Mouse (Mus musculus): ENCODE measurements around the gene Hpn. TPM values are rescaled to one million over a fixed set of nuclear protein-coding genes. Genes with fewer than 3 reads are reported as not detected.

Hpn gene
- total RNA-seq, 2 experiments from 2014 or later: 28.3 to 201 TPM

DNA sequence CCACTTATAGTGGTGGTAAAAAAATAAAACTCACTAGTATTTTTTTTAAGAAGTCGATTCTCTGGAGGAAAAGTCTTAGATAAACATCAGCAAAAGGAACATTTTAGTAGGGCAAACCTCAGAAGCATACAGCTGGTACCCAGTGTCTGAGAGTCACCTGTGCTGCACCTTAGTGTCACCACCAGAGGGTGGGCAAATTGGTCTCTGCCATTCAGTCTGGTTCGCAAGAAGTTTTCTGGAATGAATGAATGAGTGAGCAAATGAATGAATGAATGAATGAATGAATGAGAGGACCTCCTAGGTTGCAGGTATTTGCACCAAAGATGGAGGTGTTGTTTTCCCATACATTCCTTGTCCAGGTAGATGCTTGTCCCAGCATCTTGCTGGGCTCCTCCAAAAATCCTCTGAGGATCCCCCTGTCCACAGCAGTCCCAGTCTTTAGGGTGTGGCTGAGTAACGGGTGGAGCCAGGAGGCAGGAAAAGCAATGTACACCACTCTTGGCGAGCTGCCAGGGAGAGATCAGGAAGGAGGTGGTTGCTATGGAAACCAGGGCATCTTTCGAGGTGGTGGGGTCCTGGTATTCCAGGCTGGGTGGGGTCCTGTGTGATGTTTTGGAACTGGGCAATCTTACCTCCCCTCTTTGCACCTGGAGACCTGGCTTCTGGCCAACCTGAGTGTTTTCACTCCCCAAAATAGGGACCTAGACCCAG, 65.8 kb downstream of the Hpn start:
- ATAC-seq (replicated peaks; ENCODE audit: low FRiP score, low TSS enrichment, poor library complexity, severe bottlenecking): no peak

Other genes with a start within 250 kb of the Hpn start
- 4.0 and 8.6 TPM in 2 replicates for gene Cd22, start 234.9 kb downstream of the Hpn start, total RNA-seq (2014; fragmentation: Nextera tagmentation)
- 0.27 TPM in 1 of 2 replicates, not detected in the other for gene Cd22, start 234.9 kb downstream of the Hpn start, total RNA-seq (2017)
- gene Mag, start 200.4 kb downstream of the Hpn start, total RNA-seq (2014; fragmentation: Nextera tagmentation): 0.83 TPM in 1 of 2 replicates, not detected in the other
- gene Mag, start 200.4 kb downstream of the Hpn start, total RNA-seq (2017): not detected in 2 replicates
- not detected in 2 replicates for gene Hamp2, start 190.6 kb downstream of the Hpn start, total RNA-seq (2014; fragmentation: Nextera tagmentation)
- not detected in 2 replicates for gene Hamp2, start 190.6 kb downstream of the Hpn start, total RNA-seq (2017)
- not detected in 2 replicates for gene Hamp, start 171.3 kb downstream of the Hpn start, total RNA-seq (2014; fragmentation: Nextera tagmentation)
- not detected in 2 replicates for gene Hamp, start 171.3 kb downstream of the Hpn start, total RNA-seq (2017)
- 56.5 and 84.3 TPM in 2 replicates for gene Usf2, start 158.5 kb downstream of the Hpn start, total RNA-seq (2014; fragmentation: Nextera tagmentation)
- gene Usf2, start 158.5 kb downstream of the Hpn start, total RNA-seq (2017): 71.7 and 126 TPM in 2 replicates
- not detected in 2 replicates for gene Lsr, start 141.8 kb downstream of the Hpn start, total RNA-seq (2014; fragmentation: Nextera tagmentation)
- 0.11 and 0.99 TPM in 2 replicates for gene Lsr, start 141.8 kb downstream of the Hpn start, total RNA-seq (2017)
- gene Fam187b, start 141.5 kb downstream of the Hpn start, total RNA-seq (2014; fragmentation: Nextera tagmentation): not detected in 2 replicates
- not detected in 2 replicates for gene Fam187b, start 141.5 kb downstream of the Hpn start, total RNA-seq (2017)
- gene Fxyd5, start 72.8 kb downstream of the Hpn start, total RNA-seq (2014; fragmentation: Nextera tagmentation): 27.6 and 29.5 TPM in 2 replicates
- gene Fxyd5, start 72.8 kb downstream of the Hpn start, total RNA-seq (2017): 41.7 and 47.6 TPM in 2 replicates
- gene Fxyd7, start 63.8 kb downstream of the Hpn start, total RNA-seq (2014; fragmentation: Nextera tagmentation): not detected in 2 replicates
- gene Fxyd7, start 63.8 kb downstream of the Hpn start, total RNA-seq (2017): not detected in 2 replicates
- gene Fxyd1, start 58.1 kb downstream of the Hpn start, total RNA-seq (2014; fragmentation: Nextera tagmentation): not detected in 2 replicates
- not detected in 2 replicates for gene Fxyd1, start 58.1 kb downstream of the Hpn start, total RNA-seq (2017)
- gene Lgi4, start 55.9 kb downstream of the Hpn start, total RNA-seq (2014; fragmentation: Nextera tagmentation): not detected in 2 replicates
- not detected in 2 replicates for gene Lgi4, start 55.9 kb downstream of the Hpn start, total RNA-seq (2017)
- not detected in 2 replicates for gene Fxyd3, start 38.6 kb downstream of the Hpn start, total RNA-seq (2014; fragmentation: Nextera tagmentation)
- not detected in 2 replicates for gene Fxyd3, start 38.6 kb downstream of the Hpn start, total RNA-seq (2017)
- 0.64 TPM in 1 of 2 replicates, not detected in the other for gene Scn1b, start 11.7 kb upstream of the Hpn start, total RNA-seq (2014; fragmentation: Nextera tagmentation)
- 1.4 TPM in 1 of 2 replicates, not detected in the other for gene Scn1b, start 11.7 kb upstream of the Hpn start, total RNA-seq (2017)
- 75.2 and 78.4 TPM in 2 replicates for gene Gramd1a, start 40.6 kb upstream of the Hpn start, total RNA-seq (2014; fragmentation: Nextera tagmentation)
- 19.2 and 29.6 TPM in 2 replicates for gene Gramd1a, start 40.6 kb upstream of the Hpn start, total RNA-seq (2017)
- not detected in 2 replicates for gene Scgb2b2, start 175.2 kb upstream of the Hpn start, total RNA-seq (2014; fragmentation: Nextera tagmentation)
- not detected in 2 replicates for gene Scgb2b2, start 175.2 kb upstream of the Hpn start, total RNA-seq (2017)
- gene Scgb1b2, start 176.5 kb upstream of the Hpn start, total RNA-seq (2014; fragmentation: Nextera tagmentation): not detected in 2 replicates
- gene Scgb1b2, start 176.5 kb upstream of the Hpn start, total RNA-seq (2017): not detected in 2 replicates
- gene Scgb2b3, start 246.8 kb upstream of the Hpn start, total RNA-seq (2014; fragmentation: Nextera tagmentation): not detected in 2 replicates
- gene Scgb2b3, start 246.8 kb upstream of the Hpn start, total RNA-seq (2017): not detected in 2 replicates